Mouse (Mus musculus): ENCODE results near the gene Abcc1. TPM values are rescaled to one million over a fixed set of nuclear protein-coding genes. Genes with fewer than 3 reads are reported as not detected.

Abcc1 gene
- polyA plus RNA-seq, 1 experiment from 2014 or later = 6.1 TPM

DNA sequence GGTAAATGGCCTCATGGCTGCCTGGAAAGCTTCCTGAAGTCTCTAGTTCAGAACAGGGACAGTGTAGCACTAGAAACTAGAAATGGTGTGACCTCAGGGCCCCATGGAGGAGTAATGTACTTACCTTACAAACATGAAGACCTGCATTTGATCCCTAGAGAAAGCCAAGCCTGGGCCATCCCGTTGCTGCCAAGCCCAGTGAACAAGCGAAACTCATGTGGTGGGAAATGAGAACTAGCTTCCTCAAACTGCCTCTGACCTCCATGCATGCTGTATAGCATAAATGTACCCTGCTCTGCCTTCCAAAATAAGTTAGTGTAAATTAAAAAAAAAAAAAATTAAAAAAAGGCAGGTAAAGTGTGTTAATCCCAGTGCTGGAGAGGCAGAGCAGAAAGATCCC is 101.2 kb downstream of the Abcc1 start:
- Histone ChIP-seq H3K9ac (ENCODE audit: low read depth, low read length) (no peak overlapping the region), H3K4me1 (replicated peaks; ENCODE audit: control insufficient read depth, insufficient read depth, low read length) (no peaks in the 10 kb centered on the region), H3K27me3 (ENCODE audit: control insufficient read depth, insufficient read depth, low read length) (no peaks in the 10 kb centered on the region), H3K4me3 (ENCODE audit: low read depth, low read length) (no peak overlapping the region), H3K9me3 (ENCODE audit: control insufficient read depth, low read length) (no peaks in the 10 kb centered on the region), H3K36me3 (ENCODE audit: control insufficient read depth, insufficient read depth, low read length) (no peaks in the 10 kb centered on the region; the same call in 1 of the 2 replicates), H3K4me2 (replicated peaks; ENCODE audit: low read depth, low read length) (no peak overlapping the region), H3K27ac (ENCODE audit: low read depth, low read length) (no peak overlapping the region)
- DNase-seq (ENCODE audit: low spot score) (no peak), ATAC-seq (ENCODE audit: low FRiP score) (no peak)
- WGBS = 96% methylated on average over 2 of the region's 2 CpGs

DNA sequence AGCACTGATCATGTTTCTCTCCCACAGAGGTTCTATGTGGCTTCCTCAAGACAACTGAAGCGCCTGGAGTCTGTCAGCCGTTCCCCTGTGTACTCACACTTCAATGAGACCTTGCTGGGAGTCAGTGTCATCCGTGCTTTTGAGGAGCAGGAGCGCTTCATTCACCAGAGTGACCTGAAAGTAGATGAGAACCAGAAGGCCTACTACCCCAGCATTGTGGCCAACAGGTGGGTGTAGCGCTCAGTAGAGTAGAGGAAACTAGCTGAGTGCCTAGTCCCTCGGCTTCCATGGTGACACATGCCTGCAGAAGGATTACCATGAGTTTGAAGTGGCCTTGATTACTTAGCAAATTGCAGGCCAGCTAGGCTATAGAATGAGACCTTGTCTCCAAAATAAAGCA is 103.7 kb downstream of the Abcc1 start:
- H3K27me3 ChIP-seq (ENCODE audit: control insufficient read depth, insufficient read depth, low read length) = no peaks in the 10 kb centered on the region
- H3K4me3 ChIP-seq (ENCODE audit: low read depth, low read length) = no peak overlapping the region
- no peak overlapping the region for H3K27ac ChIP-seq (ENCODE audit: low read depth, low read length)
- no peaks in the 10 kb centered on the region for H3K4me1 ChIP-seq (replicated peaks; ENCODE audit: control insufficient read depth, insufficient read depth, low read length)
- no peak overlapping the region for H3K4me2 ChIP-seq (replicated peaks; ENCODE audit: low read depth, low read length)
- no peaks in the 10 kb centered on the region for H3K9me3 ChIP-seq (ENCODE audit: control insufficient read depth, low read length)
- DNase-seq (ENCODE audit: low spot score) (no peak), ATAC-seq (ENCODE audit: low FRiP score) (no peak)
- H3K36me3 ChIP-seq (ENCODE audit: control insufficient read depth, insufficient read depth, low read length) = no peaks in the 10 kb centered on the region; the same call in 1 of the 2 replicates
- 95% methylated on average over 6 of the region's 6 CpGs for WGBS
- H3K9ac ChIP-seq (ENCODE audit: low read depth, low read length) = no peak overlapping the region

DNA sequence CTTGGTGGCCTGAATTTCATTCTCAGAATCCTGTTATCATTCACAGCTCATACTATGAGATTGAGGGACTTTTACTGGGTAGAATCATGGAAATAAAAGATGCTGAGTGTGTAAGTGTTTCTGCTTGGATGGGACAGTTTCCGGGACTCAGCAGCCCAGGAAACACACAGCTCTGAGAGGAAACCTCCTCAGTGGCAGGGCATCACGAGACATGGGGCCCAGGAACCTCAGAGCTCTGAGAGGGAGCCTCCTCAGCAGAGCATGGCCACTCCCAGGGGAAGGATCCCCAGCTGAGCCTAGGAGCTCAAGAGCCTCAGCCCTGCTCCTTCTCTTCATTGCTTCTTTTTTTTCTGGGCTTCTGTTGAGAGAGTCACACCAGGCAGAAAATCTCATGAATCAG is 107.0 kb downstream of the Abcc1 start:
- Histone ChIP-seq H3K9me3 (ENCODE audit: control insufficient read depth, low read length) (no peaks in the 10 kb centered on the region), H3K27me3 (ENCODE audit: control insufficient read depth, insufficient read depth, low read length) (no peaks in the 10 kb centered on the region), H3K9ac (ENCODE audit: low read depth, low read length) (no peak overlapping the region), H3K4me1 (replicated peaks; ENCODE audit: control insufficient read depth, insufficient read depth, low read length) (no peaks in the 10 kb centered on the region), H3K4me3 (ENCODE audit: low read depth, low read length) (no peak overlapping the region), H3K4me2 (replicated peaks; ENCODE audit: low read depth, low read length) (no peak overlapping the region), H3K27ac (ENCODE audit: low read depth, low read length) (no peak overlapping the region), H3K36me3 (ENCODE audit: control insufficient read depth, insufficient read depth, low read length) (no peaks in the 10 kb centered on the region; the same call in 1 of the 2 replicates)
- WGBS = 85% methylated on average over 2 of the region's 2 CpGs
- no peak for DNase-seq (ENCODE audit: low spot score)
- ATAC-seq (ENCODE audit: low FRiP score) = no peak

DNA sequence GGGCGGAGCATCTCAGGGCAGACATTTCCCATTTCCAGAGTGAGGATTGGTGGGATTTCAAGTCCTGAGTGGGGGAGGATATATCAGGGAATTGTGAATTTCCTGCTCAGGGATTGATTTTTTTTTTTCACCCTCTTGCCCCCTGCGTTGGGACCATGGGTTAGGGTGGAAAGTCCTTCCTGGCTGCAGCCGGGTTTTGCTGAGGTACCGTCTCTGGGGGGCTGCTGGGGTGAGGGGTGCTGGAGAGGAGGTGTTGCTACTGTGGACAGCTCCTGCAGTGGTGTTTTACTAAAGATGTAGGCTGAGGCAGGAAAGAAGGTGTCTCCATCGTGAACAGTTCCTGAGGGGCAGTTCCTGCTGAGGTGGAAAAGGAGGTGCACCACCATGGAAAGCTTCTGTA is 107.5 kb downstream of the Abcc1 start:
- Histone ChIP-seq H3K4me3 (ENCODE audit: low read depth, low read length) (no peak overlapping the region), H3K4me2 (replicated peaks; ENCODE audit: low read depth, low read length) (no peak overlapping the region), H3K9ac (ENCODE audit: low read depth, low read length) (no peak overlapping the region), H3K27ac (ENCODE audit: low read depth, low read length) (no peak overlapping the region), H3K9me3 (ENCODE audit: control insufficient read depth, low read length) (no peaks in the 10 kb centered on the region), H3K36me3 (ENCODE audit: control insufficient read depth, insufficient read depth, low read length) (no peaks in the 10 kb centered on the region; the same call in 1 of the 2 replicates), H3K27me3 (ENCODE audit: control insufficient read depth, insufficient read depth, low read length) (no peaks in the 10 kb centered on the region), H3K4me1 (replicated peaks; ENCODE audit: control insufficient read depth, insufficient read depth, low read length) (no peaks in the 10 kb centered on the region)
- WGBS = 95% methylated on average over 5 of the region's 5 CpGs
- DNase-seq (ENCODE audit: low spot score) = no peak
- ATAC-seq (ENCODE audit: low FRiP score) = no peak

DNA sequence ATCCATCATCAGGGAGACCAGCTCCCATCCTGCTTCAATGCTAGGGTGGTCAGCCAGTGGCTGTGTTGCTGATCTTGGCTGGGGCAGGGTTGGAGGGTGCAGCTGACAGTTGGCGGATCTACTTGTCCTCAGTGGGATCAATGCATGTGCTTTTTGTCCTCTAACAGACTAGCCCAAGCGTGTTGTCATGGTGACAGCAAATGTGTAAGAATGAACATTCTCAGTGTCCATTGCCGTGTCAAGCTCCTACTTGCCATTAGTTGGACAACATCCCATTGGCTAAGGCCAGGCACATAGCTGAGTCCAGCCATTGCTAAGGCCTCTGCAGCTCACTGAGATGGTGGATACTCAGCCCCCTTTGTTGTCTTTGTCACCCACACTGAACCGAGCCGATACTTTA is 110.8 kb downstream of the Abcc1 start:
- DNase-seq (ENCODE audit: low spot score) (no peak), ATAC-seq (ENCODE audit: low FRiP score) (no peak)
- WGBS = 81% methylated on average over 5 of the region's 5 CpGs

DNA sequence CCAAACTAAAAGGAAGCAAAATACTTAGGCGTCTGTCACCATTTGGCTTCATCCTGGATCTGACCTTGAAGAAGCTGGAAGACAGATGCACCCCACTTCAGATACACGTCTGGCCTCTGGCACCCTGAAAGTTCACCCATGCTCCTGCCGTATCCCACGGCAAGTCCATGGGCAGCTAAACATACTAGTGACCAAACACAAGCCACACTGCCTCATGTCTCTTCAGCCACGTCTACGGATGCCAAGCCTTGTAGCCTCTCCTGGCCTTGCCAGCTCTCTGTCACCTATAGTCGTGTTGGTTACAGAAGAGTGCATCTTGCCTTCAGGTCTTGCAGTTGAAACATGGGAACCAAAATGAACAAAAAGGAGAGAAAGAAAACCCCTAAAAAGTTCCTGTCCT is 112.3 kb downstream of the Abcc1 start:
- no peaks in the 10 kb centered on the region for H3K27me3 ChIP-seq (ENCODE audit: control insufficient read depth, insufficient read depth, low read length)
- H3K27ac ChIP-seq (ENCODE audit: low read depth, low read length) = no peak overlapping the region
- no peak for ATAC-seq (ENCODE audit: low FRiP score)
- H3K4me3 ChIP-seq (ENCODE audit: low read depth, low read length) = no peak overlapping the region
- no peak overlapping the region for H3K4me2 ChIP-seq (replicated peaks; ENCODE audit: low read depth, low read length)
- H3K9me3 ChIP-seq (ENCODE audit: control insufficient read depth, low read length) = no peaks in the 10 kb centered on the region
- no peaks in the 10 kb centered on the region for H3K4me1 ChIP-seq (replicated peaks; ENCODE audit: control insufficient read depth, insufficient read depth, low read length)
- DNase-seq (ENCODE audit: low spot score) = no peak
- WGBS = 91% methylated on average over 7 of the region's 7 CpGs
- H3K36me3 ChIP-seq (ENCODE audit: control insufficient read depth, insufficient read depth, low read length) = no peaks in the 10 kb centered on the region
- H3K9ac ChIP-seq (ENCODE audit: low read depth, low read length) = no peak overlapping the region

More for the DNA sequence above, 110.8 kb downstream of the Abcc1 start:
- Histone ChIP-seq H3K27me3 (ENCODE audit: control insufficient read depth, insufficient read depth, low read length) (no peaks in the 10 kb centered on the region), H3K9ac (ENCODE audit: low read depth, low read length) (no peak overlapping the region), H3K4me1 (replicated peaks; ENCODE audit: control insufficient read depth, insufficient read depth, low read length) (no peaks in the 10 kb centered on the region), H3K36me3 (ENCODE audit: control insufficient read depth, insufficient read depth, low read length) (no peaks in the 10 kb centered on the region), H3K4me2 (replicated peaks; ENCODE audit: low read depth, low read length) (no peak overlapping the region), H3K4me3 (ENCODE audit: low read depth, low read length) (no peak overlapping the region), H3K9me3 (ENCODE audit: control insufficient read depth, low read length) (no peaks in the 10 kb centered on the region), H3K27ac (ENCODE audit: low read depth, low read length) (no peak overlapping the region)

DNA sequence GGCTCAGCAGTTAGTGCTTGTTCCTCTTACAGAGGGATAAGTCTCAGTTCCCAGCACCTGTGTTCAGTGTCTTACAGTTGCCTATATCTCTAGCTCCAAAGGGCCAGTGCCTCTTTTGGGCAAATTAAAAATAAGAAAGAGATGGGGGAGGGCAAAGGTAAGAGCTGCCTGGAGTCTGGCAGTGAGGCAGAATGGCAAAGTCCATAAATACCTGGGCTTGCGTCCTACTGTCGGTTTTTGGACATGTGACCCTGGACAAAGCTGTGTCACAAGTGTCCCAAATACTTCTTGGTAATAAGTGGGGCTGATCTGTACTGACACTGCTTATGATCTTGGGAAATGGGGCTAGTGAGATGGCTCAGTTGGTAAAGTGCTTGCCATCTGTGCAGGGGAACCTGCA is 113.6 kb downstream of the Abcc1 start:
- Histone ChIP-seq H3K27ac (ENCODE audit: low read depth, low read length) (no peak overlapping the region), H3K9me3 (ENCODE audit: control insufficient read depth, low read length) (no peaks in the 10 kb centered on the region), H3K4me3 (ENCODE audit: low read depth, low read length) (no peak overlapping the region), H3K4me1 (replicated peaks; ENCODE audit: control insufficient read depth, insufficient read depth, low read length) (no peaks in the 10 kb centered on the region), H3K4me2 (replicated peaks; ENCODE audit: low read depth, low read length) (no peak overlapping the region), H3K27me3 (ENCODE audit: control insufficient read depth, insufficient read depth, low read length) (no peaks in the 10 kb centered on the region), H3K36me3 (ENCODE audit: control insufficient read depth, insufficient read depth, low read length) (no peaks in the 10 kb centered on the region), H3K9ac (ENCODE audit: low read depth, low read length) (no peak overlapping the region)
- 92% methylated on average over 2 of the region's 2 CpGs for WGBS
- ATAC-seq (ENCODE audit: low FRiP score) (no peak), DNase-seq (ENCODE audit: low spot score) (no peak)

DNA sequence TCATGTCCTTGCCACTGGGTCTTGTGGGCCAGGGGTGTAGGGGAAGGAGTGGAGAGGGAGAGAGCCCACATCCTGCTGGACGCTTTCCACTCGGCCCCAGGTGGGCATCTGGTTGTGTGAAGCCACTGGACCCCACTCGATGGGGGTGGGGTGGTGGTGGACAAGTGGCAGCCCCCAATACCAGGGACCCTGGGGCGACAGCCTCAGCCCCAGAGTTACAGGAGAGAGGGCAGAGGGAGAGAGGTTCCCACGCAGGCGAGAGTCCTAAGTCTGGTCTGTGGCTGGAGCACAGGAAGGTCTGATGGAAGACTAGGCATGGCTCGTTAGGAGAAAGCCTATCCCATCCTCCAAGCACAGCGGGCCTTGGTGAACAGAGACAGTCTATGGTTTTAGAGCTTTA is 114.7 kb downstream of the Abcc1 start:
- no peaks in the 10 kb centered on the region for H3K36me3 ChIP-seq (ENCODE audit: control insufficient read depth, insufficient read depth, low read length)
- no peaks in the 10 kb centered on the region for H3K4me1 ChIP-seq (replicated peaks; ENCODE audit: control insufficient read depth, insufficient read depth, low read length)
- WGBS = 81% methylated on average over 8 of the region's 8 CpGs
- no peaks in the 10 kb centered on the region for H3K27me3 ChIP-seq (ENCODE audit: control insufficient read depth, insufficient read depth, low read length)
- no peak overlapping the region for H3K4me2 ChIP-seq (replicated peaks; ENCODE audit: low read depth, low read length)
- ATAC-seq (ENCODE audit: low FRiP score) (no peak), DNase-seq (ENCODE audit: low spot score) (no peak)
- no peak overlapping the region for H3K4me3 ChIP-seq (ENCODE audit: low read depth, low read length)
- no peak overlapping the region for H3K9ac ChIP-seq (ENCODE audit: low read depth, low read length)
- no peak overlapping the region for H3K27ac ChIP-seq (ENCODE audit: low read depth, low read length)
- H3K9me3 ChIP-seq (ENCODE audit: control insufficient read depth, low read length) = no peaks in the 10 kb centered on the region

DNA sequence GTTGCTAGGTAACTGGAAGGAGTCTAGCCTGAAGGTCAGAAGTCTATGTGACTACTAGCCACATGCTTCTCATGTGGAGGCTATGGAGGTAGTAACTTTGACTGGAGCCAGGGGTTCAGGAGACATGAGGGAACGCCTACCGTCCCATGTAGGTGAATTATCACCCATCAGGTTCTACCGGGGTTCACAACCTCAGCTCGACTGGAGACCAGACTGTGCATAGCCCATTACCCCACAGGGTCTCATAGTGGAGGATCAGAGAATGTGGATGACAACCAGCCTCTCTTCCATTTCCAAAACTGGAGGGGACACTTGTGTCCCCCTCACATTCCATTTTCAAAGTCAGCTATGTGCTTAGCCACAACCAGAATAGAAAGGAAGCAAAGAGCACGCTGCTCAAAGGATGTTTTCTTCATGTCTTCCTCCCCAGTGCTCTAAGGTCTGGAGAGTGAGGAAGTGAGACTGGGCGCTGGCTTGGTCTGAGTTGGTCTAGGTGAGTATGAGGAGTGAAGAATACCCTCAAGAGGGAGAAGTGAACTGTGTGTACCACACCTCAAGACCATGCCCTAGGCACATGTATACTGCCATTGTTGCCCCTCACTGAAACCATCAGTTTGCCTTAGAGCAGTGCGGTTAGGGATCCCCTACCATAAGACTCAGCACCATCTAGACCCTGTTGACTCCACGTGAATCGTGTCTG is 115.5 kb downstream of the Abcc1 start:
- H3K9ac ChIP-seq (ENCODE audit: low read depth, low read length) = no peak overlapping the region
- 89% methylated on average over 9 of the region's 9 CpGs for WGBS
- no peak overlapping the region for H3K4me3 ChIP-seq (ENCODE audit: low read depth, low read length)
- H3K27ac ChIP-seq (ENCODE audit: low read depth, low read length) = no peak overlapping the region
- ATAC-seq (ENCODE audit: low FRiP score) (no peak), DNase-seq (ENCODE audit: low spot score) (no peak)
- no peaks in the 10 kb centered on the region for H3K27me3 ChIP-seq (ENCODE audit: control insufficient read depth, insufficient read depth, low read length)
- no peaks in the 10 kb centered on the region for H3K9me3 ChIP-seq (ENCODE audit: control insufficient read depth, low read length)
- H3K4me1 ChIP-seq (replicated peaks; ENCODE audit: control insufficient read depth, insufficient read depth, low read length) = no peaks in the 10 kb centered on the region
- no peaks in the 10 kb centered on the region for H3K36me3 ChIP-seq (ENCODE audit: control insufficient read depth, insufficient read depth, low read length)
- H3K4me2 ChIP-seq (replicated peaks; ENCODE audit: low read depth, low read length) = no peak overlapping the region

All from hindbrain, embryonic 11.5 days (tissue).